Mouse (Mus musculus) liver, adult 2 months (tissue): Measurements from ENCODE around the gene Il10rb.

ENCODE experiments used
- CTCF ChIP-seq: fragments of 200-500 bp; IDR thresholded peaks from 2 replicates; pipeline ENCODE4 v1.5.1; 2011; ENCODE audit warnings: low read depth, low read length, control low read depth
- POLR2A ChIP-seq: fragments of 200-500 bp; IDR thresholded peaks from 2 replicates; pipeline ENCODE4 v1.6.1; 2011; ENCODE audit warnings: low read length, control low read depth; ENCODE audit not compliant: insufficient read depth; ENCODE audit errors: extremely low read depth

DNA sequence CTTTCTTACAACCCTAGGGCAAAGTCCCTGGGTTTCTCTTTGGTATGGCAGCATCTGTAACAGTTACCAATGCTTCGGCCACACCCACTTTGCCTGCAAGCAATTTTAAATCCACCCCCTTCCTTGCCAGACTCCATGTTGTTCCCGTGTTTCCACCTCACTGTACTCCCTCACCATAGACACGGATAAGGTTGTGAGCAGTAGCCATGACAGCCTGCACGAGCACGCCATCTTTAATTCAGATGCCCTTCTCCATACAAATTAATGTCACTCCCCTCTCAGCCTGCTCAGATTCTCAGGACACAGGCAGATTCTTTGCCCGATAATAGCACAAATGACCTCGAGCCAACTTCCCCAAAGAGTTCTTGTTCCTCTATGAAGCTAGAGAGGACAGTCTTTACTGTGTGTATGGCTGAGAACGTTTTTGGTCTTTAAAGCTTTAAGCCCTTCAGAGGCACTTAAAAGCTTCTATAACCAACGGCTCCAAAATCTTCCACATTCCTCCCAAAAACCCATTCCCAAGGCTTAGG, 23.6 kb upstream of the Il10rb start:
- TF ChIP-seq POLR2A (no peak), CTCF (no peak)
